Mouse (Mus musculus): Measurements from ENCODE around the gene Cyfip2. TPM values are rescaled to one million over a fixed set of nuclear protein-coding genes. Genes with fewer than 3 reads are reported as not detected.

Cyfip2 gene
- polyA plus RNA-seq, 1 experiment = 0.77 TPM

- TF ChIP-seq MAX (IDR thresholded peaks at IDR 0.05) (no peak), MYOG (IDR thresholded peaks at IDR 0.05; ENCODE audit: control insufficient read depth, extremely low read depth, insufficient read length) (no peak), MYOD1 (IDR thresholded peaks at IDR 0.05; ENCODE audit: control insufficient read depth, insufficient read length, low read depth) (no peak), USF1 (IDR thresholded peaks at IDR 0.05; ENCODE audit: low read depth) (no peak), CEBPB (IDR thresholded peaks at IDR 0.05; ENCODE audit: low read depth) (no peak), CTCF (IDR thresholded peaks at IDR 0.05; ENCODE audit: control insufficient read depth, insufficient read depth, insufficient read length) (no peak)
- Histone ChIP-seq H3ac (ENCODE audit: control insufficient read depth, insufficient read length, low read depth) (no peak overlapping the region), H3K36me3 (ENCODE audit: control insufficient read depth, insufficient read depth) (no peaks in the 10 kb centered on the region), H3K4me3 (ENCODE audit: insufficient read depth, poor library complexity, severe bottlenecking) (no peak overlapping the region), H3K79me3 (ENCODE audit: low read depth) (no peaks in the 10 kb centered on the region), H3K27me3 (ENCODE audit: control insufficient read depth, insufficient read depth, insufficient read length) (no peaks in the 10 kb centered on the region), H3K79me2 (ENCODE audit: control insufficient read depth, insufficient read depth) (no peaks in the 10 kb centered on the region)
Measured at GRCm38 (mm10) chr11:46218584-46218983, 94.1 kb downstream of the Cyfip2 start.

- no peaks in the 10 kb centered on the region for H3K79me2 ChIP-seq (ENCODE audit: control insufficient read depth, insufficient read depth)
- H3K79me3 ChIP-seq (ENCODE audit: low read depth) = no peaks in the 10 kb centered on the region
- H3K27me3 ChIP-seq (ENCODE audit: control insufficient read depth, insufficient read depth, insufficient read length) = no peaks in the 10 kb centered on the region
- no peaks in the 10 kb centered on the region for H3K36me3 ChIP-seq (ENCODE audit: control insufficient read depth, insufficient read depth)
- H3ac ChIP-seq (ENCODE audit: control insufficient read depth, insufficient read length, low read depth) = no peak overlapping the region
- TF ChIP-seq MAX (IDR thresholded peaks at IDR 0.05) (no peak), CTCF (IDR thresholded peaks at IDR 0.05; ENCODE audit: control insufficient read depth, insufficient read depth, insufficient read length) (no peak), CEBPB (IDR thresholded peaks at IDR 0.05; ENCODE audit: low read depth) (no peak)
- H3K4me3 ChIP-seq (ENCODE audit: insufficient read depth, poor library complexity, severe bottlenecking) = no peak overlapping the region
Measured at GRCm38 (mm10) chr11:46217686-46218085, 95.0 kb downstream of the Cyfip2 start.

- Histone ChIP-seq H3K36me3 (ENCODE audit: control insufficient read depth, insufficient read depth) (no peaks in the 10 kb centered on the region), H3K27me3 (ENCODE audit: control insufficient read depth, insufficient read depth, insufficient read length) (no peaks in the 10 kb centered on the region), H3ac (ENCODE audit: control insufficient read depth, insufficient read length, low read depth) (no peak overlapping the region), H3K79me2 (ENCODE audit: control insufficient read depth, insufficient read depth) (no peaks in the 10 kb centered on the region), H3K4me3 (ENCODE audit: insufficient read depth, poor library complexity, severe bottlenecking) (no peak overlapping the region), H3K79me3 (ENCODE audit: low read depth) (no peaks in the 10 kb centered on the region)
- TF ChIP-seq CTCF (IDR thresholded peaks at IDR 0.05; ENCODE audit: control insufficient read depth, insufficient read depth, insufficient read length) (no peak), USF1 (IDR thresholded peaks at IDR 0.05; ENCODE audit: low read depth) (peak; percentile 7), MYOG (IDR thresholded peaks at IDR 0.05; ENCODE audit: control insufficient read depth, extremely low read depth, insufficient read length) (no peak), MAX (IDR thresholded peaks at IDR 0.05) (no peak), CEBPB (IDR thresholded peaks at IDR 0.05; ENCODE audit: low read depth) (no peak)
Measured at GRCm38 (mm10) chr11:46216669-46217068, 96.0 kb downstream of the Cyfip2 start.

- TF ChIP-seq CTCF (IDR thresholded peaks at IDR 0.05; ENCODE audit: control insufficient read depth, insufficient read depth, insufficient read length) = peak; percentile 75
- TF ChIP-seq MAX (IDR thresholded peaks at IDR 0.05) = no peak
- Histone ChIP-seq H3K79me3 (ENCODE audit: low read depth) (no peaks in the 10 kb centered on the region), H3K36me3 (ENCODE audit: control insufficient read depth, insufficient read depth) (no peaks in the 10 kb centered on the region), H3K4me3 (ENCODE audit: insufficient read depth, poor library complexity, severe bottlenecking) (no peak overlapping the region), H3K27me3 (ENCODE audit: control insufficient read depth, insufficient read depth, insufficient read length) (no peaks in the 10 kb centered on the region), H3K79me2 (ENCODE audit: control insufficient read depth, insufficient read depth) (no peaks in the 10 kb centered on the region), H3ac (ENCODE audit: control insufficient read depth, insufficient read length, low read depth) (no peak overlapping the region)
Measured at GRCm38 (mm10) chr11:46215354-46215753, 97.3 kb downstream of the Cyfip2 start.

GRCm38 (mm10) chr11:46214368-46215230 is 98.1 kb downstream of the Cyfip2 start:
- Histone ChIP-seq H3K79me3 (ENCODE audit: low read depth) (no peaks in the 10 kb centered on the region), H3K79me2 (ENCODE audit: control insufficient read depth, insufficient read depth) (no peaks in the 10 kb centered on the region), H3K27me3 (ENCODE audit: control insufficient read depth, insufficient read depth, insufficient read length) (no peaks in the 10 kb centered on the region), H3K4me3 (ENCODE audit: insufficient read depth, poor library complexity, severe bottlenecking) (no peak overlapping the region), H3ac (ENCODE audit: control insufficient read depth, insufficient read length, low read depth) (no peak overlapping the region), H3K36me3 (ENCODE audit: control insufficient read depth, insufficient read depth) (no peaks in the 10 kb centered on the region)
- TF ChIP-seq FOSL1 (IDR thresholded peaks at IDR 0.05; ENCODE audit: insufficient read depth, low read length, poor library complexity, severe bottlenecking) (no peak), CEBPB (IDR thresholded peaks at IDR 0.05; ENCODE audit: low read depth) (no peak), MYOG (IDR thresholded peaks at IDR 0.05; ENCODE audit: control insufficient read depth, extremely low read depth, insufficient read length) (no peak), MAX (IDR thresholded peaks at IDR 0.05) (no peak), MYOD1 (IDR thresholded peaks at IDR 0.05; ENCODE audit: control insufficient read depth, insufficient read length, low read depth) (no peak), CTCF (IDR thresholded peaks at IDR 0.05; ENCODE audit: control insufficient read depth, insufficient read depth, insufficient read length) (no peak), USF1 (IDR thresholded peaks at IDR 0.05; ENCODE audit: low read depth) (no peak)

- Histone ChIP-seq H3K27me3 (ENCODE audit: control insufficient read depth, insufficient read depth, insufficient read length) (no peaks in the 10 kb centered on the region), H3K79me3 (ENCODE audit: low read depth) (no peaks in the 10 kb centered on the region), H3K4me3 (ENCODE audit: insufficient read depth, poor library complexity, severe bottlenecking) (no peak overlapping the region), H3K36me3 (ENCODE audit: control insufficient read depth, insufficient read depth) (no peaks in the 10 kb centered on the region), H3K79me2 (ENCODE audit: control insufficient read depth, insufficient read depth) (no peaks in the 10 kb centered on the region), H3ac (ENCODE audit: control insufficient read depth, insufficient read length, low read depth) (no peak overlapping the region)
- no peak for TF ChIP-seq CEBPB (IDR thresholded peaks at IDR 0.05; ENCODE audit: low read depth)
- TF ChIP-seq MAX (IDR thresholded peaks at IDR 0.05) = no peak
- no peak for TF ChIP-seq CTCF (IDR thresholded peaks at IDR 0.05; ENCODE audit: control insufficient read depth, insufficient read depth, insufficient read length)
- no peak for TF ChIP-seq MYOD1 (IDR thresholded peaks at IDR 0.05; ENCODE audit: control insufficient read depth, insufficient read length, low read depth)
Measured at GRCm38 (mm10) chr11:46213844-46214243, 98.8 kb downstream of the Cyfip2 start.

Data from C2C12 (cell line).